ENCODE assay signal across 8 mouse cellular contexts in the genomic region with DNA sequence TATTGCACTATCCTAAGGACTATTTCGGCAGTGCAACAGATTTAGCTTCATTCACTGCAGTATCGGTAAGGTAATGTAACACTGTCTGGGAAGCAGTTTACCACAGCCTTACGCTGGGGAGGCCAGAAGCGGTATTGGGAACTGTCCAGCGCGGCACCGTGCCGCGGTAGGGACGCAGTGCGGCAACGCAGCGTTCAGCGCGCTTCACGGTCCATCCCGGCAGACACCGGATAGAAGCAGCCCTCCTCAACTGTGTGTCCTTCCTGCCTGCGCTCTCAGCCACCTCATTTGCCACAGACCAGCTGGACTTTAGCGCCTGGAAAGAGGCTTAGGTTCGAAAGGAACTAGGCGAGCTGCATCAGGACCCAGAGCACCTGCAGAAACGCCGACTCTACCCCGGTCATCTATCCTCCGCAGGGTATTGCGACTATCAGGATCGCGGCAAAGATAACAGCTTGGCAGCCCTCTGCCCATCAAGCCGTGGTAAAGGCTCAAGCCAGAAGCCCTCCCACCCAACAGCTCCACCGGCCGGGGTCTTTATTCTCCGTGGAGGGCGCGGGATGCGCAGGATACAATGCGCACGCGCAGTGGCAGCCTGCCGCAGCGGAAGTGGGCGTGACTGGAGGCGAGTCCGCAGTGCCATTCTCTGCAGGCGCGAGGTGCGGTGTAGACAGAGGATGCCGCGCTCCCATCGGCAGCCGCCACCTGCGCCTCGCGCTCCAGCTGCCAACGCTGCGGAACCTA. TPM values are rescaled to one million over a fixed set of nuclear protein-coding genes. Genes with fewer than 3 reads are reported as not detected.
DNase-seq lines count a peak whose midpoint lies in the region; ATAC-seq lines count a peak whose summit lies in the region.

No protein-coding gene starts in this region.

- H3K27me3 ChIP-seq in hindbrain, embryonic 12.5 days = no peaks in the 10 kb centered on the region

- peaks cover 17% of the 10 kb centered on the region for H3K9me3 ChIP-seq in hindbrain, embryonic 12.5 days (replicated peaks)

- H3K4me2 ChIP-seq in hindbrain, embryonic 12.5 days (replicated peaks) = peak overlapping the region; percentile 51

- WGBS in hindbrain, embryonic 12.5 days = 43% methylated on average over 56 of the region's 56 CpGs

- ATAC-seq in hindbrain, embryonic 12.5 days (ENCODE audit: low FRiP score) = peak; percentile 79

- peak overlapping the region; percentile 94 for H3K27ac ChIP-seq in hindbrain, embryonic 12.5 days

- peaks cover 56% of the 10 kb centered on the region for H3K36me3 ChIP-seq in hindbrain, embryonic 12.5 days

- H3K4me1 ChIP-seq in hindbrain, embryonic 12.5 days = peaks cover 6% of the 10 kb centered on the region

- DNase-seq in T-cell, adult 2 months (ENCODE audit: low spot score) = peak; percentile 78
- DNase-seq in cerebellum, postnatal 14 days = peak; percentile 91 to 92
- peak; percentile 75 to 76 for DNase-seq in frontal cortex, postnatal 14 days (ENCODE audit: low spot score in 2 of 2)
- peak; percentile 81 to 83 for DNase-seq in layer of hippocampus, postnatal 36 days
- peak; percentile 64 for DNase-seq in lung, postnatal 14 days
- DNase-seq in retina, adult 2 months (ENCODE audit: low read depth, low spot score) = peak; percentile 51
- DNase-seq in thymus, postnatal 14 days = peak; percentile 88

- H3K4me3 ChIP-seq in hindbrain, embryonic 12.5 days = peak overlapping the region; percentile 44

- peak overlapping the region; percentile 65 for H3K9ac ChIP-seq in hindbrain, embryonic 12.5 days

RNA-seq across cellular contexts. Expression of a gene that starts 52.3 kb away (rescaled TPM):
- polyA plus RNA-seq in hindbrain, embryonic 12.5 days (2016; fragmentation: Nextera tagmentation; extraction: Ambion mirVana) = 68.9 and 70.4 TPM in 2 replicates
- total RNA-seq in layer of hippocampus, postnatal 36 days (2021) = 10 to 100 TPM; 26.0 to 27.0 TPM

RNA-seq across cellular contexts. Expression of a gene that starts 56.8 kb away (rescaled TPM):
- polyA plus RNA-seq in hindbrain, embryonic 12.5 days (2016; fragmentation: Nextera tagmentation; extraction: Ambion mirVana) = 43.9 and 44.3 TPM in 2 replicates
- 10 to 100 TPM; 44.7 to 51.4 TPM for total RNA-seq in layer of hippocampus, postnatal 36 days (2021)

Comparison
In these comparisons a context has a peak if more than half of its experiments do, and no peak if none do; other contexts are left out.
1. Peak in every context shown above with its lines: DNase-seq, ATAC-seq, H3K4me3 ChIP-seq and H3K27ac ChIP-seq.